Mouse (Mus musculus) mouse trophoblast stem cell (cell line): ENCODE data around the gene Pla2g2c.

Experiments
- in situ Hi-C, 2 experiments: fragments of 300-500 bp; cut with MseI, MboI; formaldehyde crosslinking; loops; 2 replicates in 1 of 2; 3 replicates in 1 of 2; pipeline ENCODE4 v1.15.1; 2025

The Pla2g2c gene

DNA sequence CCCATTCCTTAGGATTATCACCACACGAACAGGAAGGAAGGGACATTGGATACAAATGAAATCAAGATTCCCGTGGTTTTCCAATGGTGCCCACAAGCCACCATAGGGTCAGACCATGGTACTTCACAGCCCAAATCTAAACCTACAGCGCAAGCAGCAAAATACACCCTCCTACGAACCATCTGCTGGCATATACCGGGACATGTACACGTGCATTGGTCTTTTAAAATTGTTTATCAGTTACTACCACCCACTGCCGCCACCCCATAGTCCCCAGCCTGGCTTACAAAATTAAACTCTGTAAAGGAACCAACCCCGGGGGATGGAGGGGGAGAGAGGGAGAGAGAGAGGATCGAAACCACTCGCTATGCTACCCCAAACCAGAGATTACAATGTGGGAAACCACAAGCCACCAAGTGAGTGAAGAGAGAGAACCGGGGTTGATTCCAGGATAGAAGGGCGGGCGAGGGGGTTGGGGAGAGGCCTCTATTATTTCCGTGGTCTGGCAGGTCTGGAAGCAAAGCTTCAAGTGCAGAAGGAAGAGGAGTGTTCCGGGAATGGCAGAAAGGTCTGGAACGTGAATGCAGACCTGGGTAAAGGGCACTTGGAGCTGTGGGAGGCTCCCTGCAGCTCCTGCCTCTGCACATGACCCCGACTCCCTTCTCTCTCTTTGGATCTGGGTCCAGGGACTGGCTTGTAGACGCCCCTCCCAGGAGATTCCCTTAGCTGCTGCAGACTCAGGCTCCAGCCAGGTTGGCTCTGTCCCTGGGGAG is at the start of gene Pla2g2c:
TSS of gene Pla2g2c (plus strand) at position 439 of the 773 bp plus-strand sequence.
- in situ Hi-C loops, result no loop called here

DNA sequence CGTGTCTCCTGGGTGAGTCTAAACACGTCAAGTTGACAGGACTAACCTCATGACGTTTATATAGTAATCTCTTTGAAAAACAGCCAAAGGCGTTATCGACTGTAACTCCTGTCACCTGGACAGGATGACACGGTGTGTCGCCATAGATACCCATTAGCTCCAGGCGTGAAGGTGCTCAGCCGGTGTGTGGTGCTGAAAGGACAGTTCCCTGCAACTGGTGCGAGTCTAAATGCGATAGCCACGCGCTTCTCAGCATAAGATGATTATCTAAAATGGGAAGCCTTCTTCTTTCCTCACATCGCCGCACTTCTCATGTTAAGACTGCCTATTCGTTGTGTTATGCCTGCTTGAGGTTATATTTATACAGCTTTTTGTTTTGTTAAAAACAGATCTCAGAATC is 48.1 kb upstream of the Pla2g2c start:
- in situ Hi-C loops, result no loop called here

DNA sequence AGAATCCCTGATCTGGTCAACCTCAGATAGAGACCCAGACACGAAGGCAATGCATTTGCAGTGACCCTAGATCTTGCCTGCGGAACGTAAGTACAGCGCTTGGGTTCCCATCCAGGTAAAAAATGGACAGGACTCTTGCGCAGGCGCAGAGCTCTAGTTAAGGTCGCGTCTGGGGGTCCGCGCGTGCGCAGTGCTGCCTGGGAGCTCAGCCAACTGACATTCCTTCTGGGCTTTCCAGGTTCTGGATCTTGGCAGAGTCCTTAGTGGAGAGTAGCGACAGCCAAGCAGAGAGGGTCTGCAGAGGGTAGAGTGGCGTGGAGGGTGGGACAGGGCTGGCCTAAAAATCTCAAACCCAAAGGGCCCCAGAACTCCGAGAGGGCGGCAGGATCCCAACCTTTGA is 47.0 kb upstream of the Pla2g2c start:
- in situ Hi-C loops, result no loop called here

DNA sequence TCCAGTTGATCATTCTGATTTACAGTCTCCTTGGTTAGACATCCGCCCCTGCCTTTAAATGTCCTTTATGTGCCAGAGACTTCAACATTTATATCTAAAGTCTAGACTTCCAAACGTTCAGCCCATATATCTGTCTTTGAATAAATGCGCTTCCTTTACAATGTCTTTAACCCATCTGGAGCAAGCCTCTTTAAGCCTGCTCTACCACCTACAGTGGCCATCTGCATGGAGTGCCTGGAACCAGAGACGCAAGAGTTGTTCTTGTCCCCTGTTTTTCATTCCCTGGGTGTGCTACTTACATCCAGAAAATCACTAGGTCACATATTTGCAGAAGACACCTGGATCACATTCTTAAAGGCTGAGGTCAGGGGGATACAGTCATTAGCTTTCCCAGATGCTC is 44.5 kb upstream of the Pla2g2c start:
- in situ Hi-C loops, result no loop called here

DNA sequence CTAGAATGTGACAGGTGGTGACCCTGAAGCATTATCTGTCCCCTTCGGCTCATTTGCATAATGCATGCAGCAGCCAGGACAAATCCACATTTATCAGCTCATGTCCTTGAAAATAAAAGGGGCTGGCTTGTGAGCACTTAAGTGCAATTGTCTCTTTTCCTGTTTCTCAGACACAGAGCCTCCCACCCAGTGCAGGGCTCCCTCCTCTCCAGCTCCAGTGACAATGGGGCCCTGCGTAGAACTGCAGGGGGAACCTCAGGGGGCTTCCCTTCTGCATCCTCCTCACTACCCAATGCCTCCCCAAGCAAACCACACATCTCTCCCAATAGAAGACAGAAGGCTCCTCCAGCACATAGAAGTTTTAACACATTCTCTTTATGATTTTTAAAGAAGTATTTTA is 41.8 kb upstream of the Pla2g2c start:
- in situ Hi-C loops, result no loop called here

DNA sequence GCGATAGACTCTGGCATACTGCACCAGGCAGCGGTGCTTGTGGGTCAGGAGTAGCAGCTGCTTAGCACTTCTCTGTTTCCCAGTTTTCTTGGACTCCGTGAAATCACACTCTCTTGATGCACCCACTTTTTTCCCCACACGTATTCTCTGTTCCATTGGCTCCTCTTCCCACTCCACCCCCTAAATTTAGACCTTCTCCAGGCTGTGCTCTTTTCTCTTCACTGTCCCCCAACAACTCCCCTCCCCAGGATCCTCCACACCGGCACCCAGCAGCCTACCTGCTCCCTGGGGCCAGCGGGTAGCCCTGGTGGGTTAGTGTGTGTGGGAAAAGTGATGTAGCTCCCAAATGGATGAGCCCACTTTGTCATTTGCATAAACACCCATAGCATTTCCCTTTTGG is 38.8 kb upstream of the Pla2g2c start:
- in situ Hi-C loops, result no loop called here

DNA sequence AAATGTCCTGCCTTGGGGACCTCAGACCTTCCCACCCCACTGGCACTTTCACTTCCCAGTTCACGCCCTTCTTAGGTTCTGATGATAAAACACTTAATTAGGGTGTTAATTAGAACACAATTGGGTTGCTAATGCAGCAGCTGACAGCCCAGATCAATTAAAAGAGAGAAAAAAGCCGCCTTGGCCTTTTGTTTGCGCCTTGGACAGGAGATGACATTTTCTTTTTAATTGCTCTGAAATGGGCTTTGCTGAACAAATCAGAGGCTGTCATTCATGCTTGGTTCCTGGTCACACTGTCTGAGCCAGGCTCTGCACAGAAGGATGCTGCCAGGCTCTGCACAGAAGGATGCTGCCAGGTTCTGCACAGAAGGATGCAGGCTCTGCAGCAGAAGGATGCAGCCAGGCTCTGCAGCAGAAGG is 35.5 kb upstream of the Pla2g2c start:
- in situ Hi-C loops, result no loop called here

DNA sequence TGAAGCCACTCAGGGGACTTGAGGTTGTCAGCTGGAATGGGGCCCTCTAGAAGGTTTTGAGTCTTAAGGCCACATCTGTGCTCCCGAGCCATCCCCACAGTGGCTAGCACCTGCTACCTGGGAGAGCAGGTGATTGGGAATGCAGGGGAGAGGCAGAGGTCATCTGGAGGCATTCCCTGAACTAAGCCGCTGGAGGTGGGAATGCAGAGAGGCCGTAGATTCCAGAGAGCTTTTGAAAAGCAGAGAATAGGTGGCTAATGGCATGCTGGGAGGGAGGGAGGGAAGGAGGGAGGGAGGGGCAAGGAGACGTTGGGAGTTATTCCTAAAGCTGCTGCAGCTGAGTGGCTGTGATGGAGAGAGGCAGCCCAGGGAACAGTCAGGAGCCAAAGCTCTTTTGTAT is 34.0 kb upstream of the Pla2g2c start:
- in situ Hi-C loops, result no loop called here

DNA sequence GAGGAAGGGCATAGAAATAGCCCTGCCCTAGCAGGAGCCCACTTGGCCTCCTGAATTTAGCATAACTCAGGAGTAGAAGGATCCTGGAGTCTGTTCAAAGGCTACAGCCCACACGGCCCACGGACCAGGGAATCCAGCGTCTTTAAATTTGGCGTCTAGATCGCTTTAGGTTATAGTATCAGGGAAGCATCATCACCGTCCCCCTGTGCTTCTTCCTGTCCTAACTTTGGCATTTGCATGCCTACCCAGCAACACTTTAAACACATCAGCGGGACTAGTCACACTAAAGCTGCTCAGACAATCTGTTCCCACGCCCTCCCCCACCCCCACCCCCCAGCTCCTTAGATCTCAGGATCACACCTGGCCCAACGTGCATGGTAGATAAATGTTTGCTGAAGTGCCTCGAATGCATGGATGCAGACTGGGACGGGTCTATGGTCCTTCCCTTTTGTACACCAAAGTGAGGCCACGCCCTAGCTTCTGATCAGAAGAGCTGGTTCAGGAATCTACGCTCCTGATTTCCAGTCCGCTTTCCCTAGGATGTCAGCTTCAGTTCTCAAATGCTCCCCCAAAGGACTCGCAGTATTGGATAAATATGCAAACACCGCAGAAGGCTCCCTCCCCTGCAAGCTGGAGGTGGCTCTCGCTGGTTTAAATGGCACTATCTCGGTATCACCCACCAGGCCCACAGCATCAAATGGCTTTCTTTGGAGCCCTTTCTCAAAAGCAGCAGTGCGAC is 33.0 kb upstream of the Pla2g2c start:
- in situ Hi-C loops, result no loop called here

DNA sequence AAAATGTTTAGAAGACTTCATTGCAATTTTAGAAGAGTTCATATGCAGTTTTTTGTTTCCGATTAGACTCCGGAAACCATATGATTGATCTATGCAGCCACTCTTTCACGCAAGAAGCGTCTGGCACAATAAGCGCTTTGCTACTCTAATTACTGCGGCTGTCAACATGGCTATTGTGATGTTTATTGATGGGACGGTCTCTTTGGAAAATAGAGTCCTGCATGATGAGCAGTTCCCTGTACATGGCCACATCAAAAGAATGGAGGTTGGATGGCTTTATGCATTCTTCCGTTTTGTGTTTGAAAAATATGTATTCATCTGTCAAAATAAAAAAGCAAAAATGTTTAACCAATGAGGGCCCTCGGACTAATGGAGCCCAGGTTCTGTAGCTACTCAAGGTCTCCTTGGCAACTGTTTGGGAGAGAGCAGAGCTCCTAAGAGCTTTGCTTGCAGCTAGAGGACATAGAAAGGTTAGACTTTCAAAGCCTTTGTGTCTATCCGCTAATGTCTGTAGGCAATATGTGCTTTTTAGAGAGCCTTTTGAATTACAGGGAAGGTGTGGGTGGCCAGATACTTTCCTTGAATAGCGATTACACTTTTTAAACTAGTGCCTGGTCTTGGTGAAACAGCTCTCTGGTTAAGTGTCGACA is 31.4 kb upstream of the Pla2g2c start:
- in situ Hi-C loops, result no loop called here

DNA sequence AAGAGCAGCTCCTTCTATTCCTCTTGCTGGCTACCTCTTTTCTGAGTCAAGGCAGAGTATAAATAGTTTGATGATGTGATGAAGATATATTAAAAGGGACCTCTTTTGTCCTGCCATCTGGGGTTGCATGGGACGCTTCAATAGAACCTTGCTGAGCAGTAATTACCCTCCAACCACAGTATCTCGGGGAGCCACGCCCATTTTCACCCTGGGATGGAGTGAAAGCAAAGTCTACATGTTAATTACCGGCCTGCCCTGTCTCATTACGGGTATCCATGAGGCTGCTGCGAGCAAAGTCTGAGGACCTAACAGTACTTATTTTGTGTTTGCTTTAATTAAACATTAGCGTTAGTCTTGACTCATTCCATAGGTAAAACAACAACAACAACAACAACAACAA is 27.9 kb upstream of the Pla2g2c start:
- in situ Hi-C loops, result no loop called here

DNA sequence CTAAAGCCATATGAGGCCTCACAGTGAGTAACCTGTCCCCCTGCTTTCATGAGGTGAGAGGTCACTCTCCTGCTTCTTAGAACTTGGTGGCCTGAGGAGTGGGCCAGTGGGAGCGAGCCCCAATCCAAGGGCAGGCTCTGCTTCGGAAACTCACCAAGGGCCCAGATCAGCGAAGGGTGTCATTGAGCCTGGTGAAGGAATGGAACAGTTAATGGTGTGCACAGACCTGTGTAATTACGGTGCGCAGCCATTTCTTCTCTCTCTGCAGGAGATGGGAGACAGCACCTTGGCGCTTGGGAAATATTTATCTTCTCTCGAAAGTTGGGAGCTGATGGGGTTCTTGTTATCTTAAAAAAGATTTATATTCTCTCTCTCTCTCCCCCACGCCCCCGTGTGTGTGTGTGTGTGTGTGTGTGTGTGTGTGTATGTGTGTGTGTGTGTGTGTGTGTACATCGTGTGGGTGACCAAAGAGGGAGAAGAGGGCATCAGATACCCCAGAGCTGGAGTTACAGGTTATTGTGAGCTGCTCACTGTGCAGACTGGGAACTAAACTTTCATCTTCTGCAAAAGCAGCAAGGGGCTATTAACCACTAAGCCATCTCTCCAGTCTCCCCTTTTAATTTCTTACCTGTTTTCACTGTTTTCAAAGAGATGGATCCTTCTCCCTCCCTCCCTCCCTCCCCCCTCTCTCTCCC is 27.3 kb upstream of the Pla2g2c start:
- in situ Hi-C loops, result no loop called here

DNA sequence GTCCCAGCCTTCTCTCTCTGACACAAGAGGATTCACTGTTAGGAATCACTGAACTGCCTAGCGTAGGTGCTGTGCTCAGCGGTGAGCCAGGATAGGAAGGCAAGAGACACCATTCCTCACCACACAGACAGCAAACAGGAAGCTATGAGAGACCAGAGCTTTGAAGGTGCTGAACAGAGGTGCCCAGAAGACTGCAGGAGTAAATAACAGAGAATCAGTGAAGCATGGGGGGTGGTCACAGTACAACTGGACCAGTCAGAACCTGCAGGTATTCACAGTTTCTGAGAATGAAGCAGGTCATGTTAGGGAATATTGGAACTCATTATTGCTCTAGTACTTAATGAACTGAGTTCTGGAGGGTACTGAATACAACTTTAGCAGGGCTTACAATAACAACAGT is 26.3 kb upstream of the Pla2g2c start:
- in situ Hi-C loops, result no loop called here

DNA sequence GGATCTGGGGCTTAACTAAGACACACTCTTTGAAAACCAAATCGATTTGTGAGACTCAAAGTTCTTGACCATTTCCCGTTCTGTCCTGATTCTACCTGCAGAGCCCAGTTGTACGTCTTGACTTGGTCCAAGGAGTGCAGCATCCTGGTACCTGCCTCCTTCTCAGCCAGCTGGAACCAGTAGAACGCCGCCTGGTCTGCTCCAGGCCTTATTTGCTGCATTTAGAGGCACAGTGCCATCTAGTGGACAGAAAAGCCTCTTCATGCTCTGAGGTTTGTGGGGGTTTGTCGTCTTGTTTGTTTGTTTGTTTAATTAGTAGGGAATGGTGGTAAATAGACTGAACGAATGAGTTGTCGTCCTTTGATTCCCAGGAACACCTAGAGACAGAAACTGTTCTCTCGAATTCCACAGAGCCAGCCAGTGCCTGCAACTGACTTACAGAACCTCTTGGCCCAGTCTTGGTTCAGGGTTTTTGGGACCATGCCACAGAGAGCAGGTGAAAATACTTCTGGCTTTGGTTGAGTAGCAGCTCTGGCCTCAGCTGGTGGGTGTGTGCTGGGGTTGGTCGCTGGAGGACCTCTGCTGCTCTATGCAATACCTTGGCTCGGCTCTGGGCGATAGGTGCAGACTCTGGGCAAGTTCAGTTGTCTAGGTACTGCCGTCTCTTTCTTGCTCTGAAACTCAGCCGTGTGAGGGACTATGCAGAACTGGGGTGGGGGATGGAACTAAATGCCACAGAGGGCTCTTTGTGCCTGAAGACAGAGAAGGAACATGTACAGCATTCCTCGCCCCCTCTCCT is 24.2 kb upstream of the Pla2g2c start:
- in situ Hi-C loops, result loop anchor here (5.0 kb wide), 2 partner anchors 248 to 253 kb away; partner anchors contain the start of gene Camk2n1 (in 1 of the 2)

DNA sequence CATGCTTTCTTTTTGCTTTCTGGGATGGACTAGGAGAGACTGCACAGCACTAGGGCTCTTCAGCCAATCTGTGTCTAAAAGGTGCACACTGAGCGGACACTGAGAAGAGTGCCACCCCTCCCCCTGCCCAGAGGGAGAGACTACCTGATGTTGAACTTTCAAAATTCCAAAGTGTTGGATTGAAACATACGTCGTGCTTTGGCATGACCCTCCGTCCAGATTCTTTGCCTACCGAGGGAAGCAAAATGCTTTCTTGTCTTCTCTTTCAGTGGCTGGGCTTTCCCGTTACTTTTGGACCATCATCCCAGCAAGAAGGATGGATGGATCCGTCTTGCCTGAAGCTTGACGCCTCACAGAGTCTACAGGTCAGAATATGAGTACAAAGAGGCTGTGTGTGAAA is 23.5 kb upstream of the Pla2g2c start:
- in situ Hi-C loops, result loop anchor here (5.0 kb wide), 2 partner anchors 249 to 254 kb away; partner anchors contain the start of gene Camk2n1 (in 1 of the 2)

DNA sequence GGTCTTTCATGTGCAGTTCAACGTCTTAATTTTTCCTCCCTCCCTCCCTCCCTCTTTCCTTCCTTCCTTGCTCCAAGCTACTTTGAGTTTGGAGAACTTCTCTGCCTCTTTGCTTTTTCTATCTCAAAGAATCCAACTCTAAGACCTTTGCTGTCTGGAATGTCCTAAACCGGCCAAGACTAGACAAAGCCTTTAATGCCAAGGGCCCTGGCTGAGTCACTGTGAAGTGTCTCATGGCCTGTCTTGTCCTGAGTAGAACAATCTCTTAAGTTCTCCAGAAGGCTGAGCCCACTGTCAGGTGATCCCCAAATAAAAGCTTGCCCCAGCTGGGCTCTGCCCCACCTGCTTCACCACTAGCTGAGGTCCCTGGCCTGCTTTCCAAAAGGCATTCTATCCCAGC is 22.6 kb upstream of the Pla2g2c start:
- in situ Hi-C loops, result loop anchor here (5.0 kb wide), 2 partner anchors 250 to 255 kb away; partner anchors contain the start of gene Camk2n1 (in 1 of the 2)

DNA sequence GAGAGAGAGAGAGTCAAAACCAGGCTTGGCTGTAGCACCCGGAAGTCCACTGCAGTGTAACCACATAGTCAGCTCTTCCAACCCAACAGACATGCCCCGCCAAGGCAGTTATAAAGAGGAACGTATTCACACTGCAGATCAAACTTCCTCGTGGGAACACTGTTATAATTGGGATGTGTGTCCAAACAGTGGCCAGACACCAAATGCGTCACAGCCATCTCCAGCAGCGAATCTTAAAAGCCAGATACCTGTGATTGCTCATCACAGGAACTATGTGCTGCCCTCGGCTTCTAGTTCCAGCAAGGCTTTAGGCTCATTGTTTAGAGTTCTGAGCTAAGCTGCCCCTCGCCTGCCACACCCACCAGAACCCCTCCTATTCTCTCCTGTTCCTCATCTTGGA is 22.1 kb upstream of the Pla2g2c start:
- in situ Hi-C loops, result loop anchor here (5.0 kb wide), 2 partner anchors 250 to 255 kb away; partner anchors contain the start of gene Camk2n1 (in 1 of the 2)

DNA sequence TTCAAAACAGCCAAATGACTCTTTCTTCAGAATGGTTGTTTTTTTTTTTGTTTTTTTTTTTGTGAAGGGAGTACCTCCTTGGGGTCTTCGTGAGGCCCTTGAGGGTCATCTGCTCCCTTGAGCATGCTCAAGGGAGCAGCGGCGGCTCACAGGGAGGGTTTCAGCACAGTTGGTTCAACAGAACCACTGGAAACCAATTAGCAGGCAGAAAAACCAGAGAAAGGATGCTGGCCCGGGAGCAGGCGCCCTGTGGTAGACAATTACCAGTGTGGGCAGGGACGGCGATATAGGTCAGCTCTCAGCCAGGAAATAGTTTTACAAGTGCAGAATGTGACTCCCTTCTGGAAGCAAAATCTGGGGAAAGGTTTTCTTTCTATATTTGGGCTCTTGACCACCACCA is 21.0 kb upstream of the Pla2g2c start:
- in situ Hi-C loops, result loop anchor here (5.0 kb wide), 2 partner anchors 251 to 256 kb away; partner anchors contain the start of gene Camk2n1 (in 1 of the 2)

DNA sequence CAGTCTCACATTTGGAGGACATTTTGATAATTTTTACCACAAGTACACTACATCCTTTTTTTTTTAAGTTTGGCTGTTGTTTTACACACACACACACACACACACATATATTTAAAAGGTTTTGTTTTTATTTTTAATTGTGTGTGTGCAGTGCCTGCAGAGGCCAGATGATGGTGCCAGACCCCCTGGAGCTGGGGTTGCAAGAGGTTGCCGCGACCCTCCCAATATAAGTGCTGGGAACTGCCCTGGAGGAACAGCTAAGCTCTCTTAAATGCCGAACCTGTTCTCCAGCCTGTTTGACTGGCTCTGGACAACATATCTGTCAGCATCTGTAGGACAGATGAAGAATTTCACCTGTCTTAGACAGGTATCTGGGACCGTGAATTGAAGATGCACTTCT is 20.4 kb upstream of the Pla2g2c start:
- in situ Hi-C loops, result loop anchor here (5.0 kb wide), 2 partner anchors 252 to 257 kb away; partner anchors contain the start of gene Camk2n1 (in 1 of the 2)

DNA sequence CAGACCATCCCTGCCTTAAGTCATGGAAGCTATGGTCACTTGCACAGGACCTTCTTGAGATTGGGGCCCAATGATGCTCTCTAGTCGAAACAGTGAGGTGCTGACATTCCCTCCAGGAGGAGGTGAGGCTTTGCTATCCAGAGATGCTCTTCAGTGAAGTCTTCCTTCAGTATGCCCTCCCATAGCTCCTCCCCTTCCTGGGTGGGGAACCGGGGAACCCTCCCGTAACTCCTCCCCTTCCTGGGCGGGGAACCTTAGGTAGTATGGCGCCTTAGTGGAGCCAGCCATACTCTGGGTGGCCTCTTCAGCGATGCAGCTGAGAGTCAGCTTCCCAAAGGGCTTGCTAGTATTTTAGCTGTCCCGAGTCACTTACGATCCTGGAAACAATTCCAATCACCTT is 18.0 kb upstream of the Pla2g2c start:
- in situ Hi-C loops, result no loop called here

DNA sequence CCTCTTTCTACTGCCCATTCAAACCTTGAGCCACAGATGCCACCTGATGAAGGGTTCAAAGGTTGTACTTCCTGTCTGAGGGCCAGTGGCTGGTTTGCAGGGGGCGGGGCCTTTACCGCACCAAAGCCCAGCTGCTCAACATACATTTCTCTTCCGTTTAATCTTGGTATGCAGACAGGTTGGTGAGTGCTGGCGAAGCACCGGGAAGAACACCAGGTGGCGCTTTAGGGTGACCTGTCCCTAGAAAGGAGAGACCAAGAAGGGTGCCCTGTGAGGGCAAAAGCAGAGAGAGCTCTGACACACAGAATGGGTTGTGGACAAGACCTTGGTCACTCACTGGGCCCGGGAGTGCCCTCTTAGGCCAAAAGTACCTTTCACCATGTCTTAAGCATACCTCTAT is 16.0 kb upstream of the Pla2g2c start:
- in situ Hi-C loops, result no loop called here
